Mouse (Mus musculus) megakaryocyte, embryonic 14.5 days (primary cell): Measurements from ENCODE around the gene Spns3. TPM values are rescaled to one million over a fixed set of nuclear protein-coding genes. Genes with fewer than 3 reads are reported as not detected.
"Not testable (repeated sequence)": the region's sequence is repeated elsewhere in the genome, so short reads cannot be mapped to it uniquely, and the experiment has no call there.

Source experiments
- H3K27me3 ChIP-seq: replicated peaks from 2 replicates; pipeline ENCODE3; 2012; ENCODE audit warnings: inconsistent platforms
- H3K36me3 ChIP-seq: replicated peaks from 2 replicates; pipeline ENCODE3; 2012; ENCODE audit warnings: low read length, inconsistent platforms, mixed read lengths
- H3K4me1 ChIP-seq: 2 replicates; pipeline ENCODE4 v1.6.1; 2012; ENCODE audit warnings: inconsistent platforms
- H3K4me3 ChIP-seq: replicated peaks from 2 replicates; pipeline ENCODE3; 2012; ENCODE audit warnings: moderate library complexity, mild to moderate bottlenecking, inconsistent platforms
- H3K9me3 ChIP-seq: 2 replicates; pipeline ENCODE4 v1.6.1; 2012; ENCODE audit warnings: inconsistent platforms
- FLI1 ChIP-seq: IDR thresholded peaks from 2 replicates; pipeline ENCODE4 v1.6.1; 2012; ENCODE audit warnings: low read length, inconsistent platforms, mixed read lengths
- GATA1 ChIP-seq: IDR thresholded peaks from 3 replicates; pipeline ENCODE4 v1.6.1; 2012; ENCODE audit warnings: mixed read lengths, low read length, inconsistent platforms, borderline replicate concordance
- polyA plus RNA-seq: library from polyadenylated mRNA; stranded (reverse); fragments of >175 nt; gene quantifications from 2 replicates; pipeline ENCODE4 v1.2.3, GENCODE M21; 2012; ENCODE audit warnings: low replicate concordance; ENCODE audit not compliant: insufficient read depth

Spns3 gene
- polyA plus RNA-seq, 1 experiment: 31.7 TPM

GRCm38 (mm10) chr11:72558155-72558554, 7.8 kb upstream of the Spns3 start:
- Histone ChIP-seq H3K4me1 (peaks cover 26% of the 10 kb centered on the region), H3K27me3 (peaks cover 7% of the 10 kb centered on the region), H3K9me3 (no peaks in the 10 kb centered on the region), H3K4me3 (no peak overlapping the region), H3K36me3 (no peaks in the 10 kb centered on the region)
- TF ChIP-seq FLI1: no peak
- no peak for TF ChIP-seq GATA1

- no peaks in the 10 kb centered on the region for H3K9me3 ChIP-seq
- H3K27me3 ChIP-seq: peaks cover 2% of the 10 kb centered on the region
- H3K4me3 ChIP-seq: no peak overlapping the region
- H3K36me3 ChIP-seq: no peaks in the 10 kb centered on the region
- H3K4me1 ChIP-seq: peaks cover 32% of the 10 kb centered on the region
- TF ChIP-seq GATA1: no peak
- no peak for TF ChIP-seq FLI1
These were observed 6.6 kb upstream of the Spns3 start for GRCm38 (mm10) chr11:72556953-72557352.

- peaks cover 2% of the 10 kb centered on the region for H3K27me3 ChIP-seq
- H3K9me3 ChIP-seq: no peaks in the 10 kb centered on the region
- no peaks in the 10 kb centered on the region for H3K36me3 ChIP-seq
- no peak overlapping the region for H3K4me3 ChIP-seq
- TF ChIP-seq GATA1: no peak
- peaks cover 37% of the 10 kb centered on the region for H3K4me1 ChIP-seq
These were observed 6.2 kb upstream of the Spns3 start for GRCm38 (mm10) chr11:72556470-72556869.

GRCm38 (mm10) chr11:72551531-72552105, 1.3 kb upstream of the Spns3 start:
- H3K27me3 ChIP-seq: peaks cover 6% of the 10 kb centered on the region
- no peak overlapping the region for H3K4me3 ChIP-seq
- no peaks in the 10 kb centered on the region for H3K9me3 ChIP-seq
- H3K36me3 ChIP-seq: no peaks in the 10 kb centered on the region
- peaks cover 68% of the 10 kb centered on the region for H3K4me1 ChIP-seq
- TF ChIP-seq FLI1: no peak
- no peak for TF ChIP-seq GATA1

GRCm38 (mm10) chr11:72547181-72547580, 3.1 kb downstream of the Spns3 start:
- Histone ChIP-seq H3K9me3 (no peaks in the 10 kb centered on the region), H3K36me3 (peaks cover 6% of the 10 kb centered on the region), H3K27me3 (peaks cover 4% of the 10 kb centered on the region), H3K4me1 (peaks cover 80% of the 10 kb centered on the region), H3K4me3 (peak overlapping the region; percentile 76)
- TF ChIP-seq GATA1: no peak

- H3K4me3 ChIP-seq: peak overlapping the region; percentile 14
- H3K27me3 ChIP-seq: peaks cover 4% of the 10 kb centered on the region
- H3K4me1 ChIP-seq: peaks cover 67% of the 10 kb centered on the region
- H3K9me3 ChIP-seq: no peaks in the 10 kb centered on the region
- H3K36me3 ChIP-seq: peaks cover 22% of the 10 kb centered on the region
- no peak for TF ChIP-seq GATA1
- no peak for TF ChIP-seq FLI1
These were observed 5.6 kb downstream of the Spns3 start for GRCm38 (mm10) chr11:72544716-72545115.

GRCm38 (mm10) chr11:72543692-72544091, 6.6 kb downstream of the Spns3 start:
- H3K27me3 ChIP-seq, H3K9me3 ChIP-seq, H3K4me3 ChIP-seq: not testable (repeated sequence)
- Histone ChIP-seq H3K4me1 (peaks cover 57% of the 10 kb centered on the region), H3K36me3 (peaks cover 22% of the 10 kb centered on the region)

GRCm38 (mm10) chr11:72542586-72542985, 7.7 kb downstream of the Spns3 start:
- Histone ChIP-seq H3K4me1 (peaks cover 54% of the 10 kb centered on the region), H3K36me3 (peaks cover 24% of the 10 kb centered on the region), H3K9me3 (no peaks in the 10 kb centered on the region), H3K4me3 (no peak overlapping the region), H3K27me3 (no peaks in the 10 kb centered on the region)
- TF ChIP-seq GATA1 (no peak), FLI1 (no peak)

GRCm38 (mm10) chr11:72541928-72542327, 8.4 kb downstream of the Spns3 start:
- TF ChIP-seq FLI1: no peak
- TF ChIP-seq GATA1: no peak
- no peak overlapping the region for H3K4me3 ChIP-seq
- peaks cover 29% of the 10 kb centered on the region for H3K36me3 ChIP-seq
- peaks cover 53% of the 10 kb centered on the region for H3K4me1 ChIP-seq
- H3K27me3 ChIP-seq: peaks cover 3% of the 10 kb centered on the region
- no peaks in the 10 kb centered on the region for H3K9me3 ChIP-seq

GRCm38 (mm10) chr11:72540437-72540836, 9.9 kb downstream of the Spns3 start:
- Histone ChIP-seq H3K4me1 (peaks cover 46% of the 10 kb centered on the region), H3K27me3 (peaks cover 6% of the 10 kb centered on the region), H3K4me3 (no peak overlapping the region), H3K36me3 (peaks cover 42% of the 10 kb centered on the region), H3K9me3 (peaks cover 1% of the 10 kb centered on the region; the same call in 1 of the 2 replicates)
- no peak for TF ChIP-seq FLI1
- TF ChIP-seq GATA1: no peak

- peaks cover 33% of the 10 kb centered on the region for H3K4me1 ChIP-seq
- peaks cover 47% of the 10 kb centered on the region for H3K36me3 ChIP-seq
- peaks cover 3% of the 10 kb centered on the region; the same call in 1 of the 2 replicates for H3K9me3 ChIP-seq
- peaks cover 6% of the 10 kb centered on the region for H3K27me3 ChIP-seq
- no peak for TF ChIP-seq FLI1
- no peak for TF ChIP-seq GATA1
- no peak overlapping the region for H3K4me3 ChIP-seq
These were observed 11.5 kb downstream of the Spns3 start for GRCm38 (mm10) chr11:72538811-72539210.
